Mouse (Mus musculus) frontal cortex, adult (tissue): ENCODE measurements around the gene Hspb1.

Source experiments
- ATAC-seq: cut with Nextera tagmentation; 2 replicates; pipeline ENCODE4 v1.9.2; 2017; ENCODE audit warnings: mild to moderate bottlenecking, moderate library complexity, mixed read lengths; ENCODE audit not compliant: low TSS enrichment

Hspb1 gene

GRCm38 (mm10) chr5:135887675-135888102, at the start of gene Hspb1:
TSS of gene Hspb1 (plus strand) at chr5:135887919.
- no peak for ATAC-seq

DNA sequence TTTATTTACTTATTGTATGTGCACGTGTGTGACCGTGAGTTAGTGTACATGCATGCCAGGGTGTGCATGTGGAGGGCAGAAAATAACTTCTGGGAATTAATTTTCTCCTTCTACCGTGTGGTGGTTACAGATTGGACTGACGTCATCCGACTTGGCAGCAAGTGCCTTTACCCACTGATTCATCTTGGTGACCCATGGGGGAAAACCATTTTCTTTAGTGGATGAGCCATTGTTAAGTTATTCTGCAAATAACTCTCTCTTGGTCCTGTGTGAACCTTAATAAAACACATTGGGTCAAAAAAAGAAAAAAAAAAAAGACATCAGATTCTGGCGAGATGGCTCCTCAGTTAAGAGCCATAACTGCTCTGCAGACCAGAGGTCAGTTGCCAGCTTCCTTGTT, 46.1 kb upstream of the Hspb1 start:
- ATAC-seq, result no peak

- no peak for ATAC-seq
These were observed 44.3 kb upstream of the Hspb1 start for GRCm38 (mm10) chr5:135843418-135843817.

DNA sequence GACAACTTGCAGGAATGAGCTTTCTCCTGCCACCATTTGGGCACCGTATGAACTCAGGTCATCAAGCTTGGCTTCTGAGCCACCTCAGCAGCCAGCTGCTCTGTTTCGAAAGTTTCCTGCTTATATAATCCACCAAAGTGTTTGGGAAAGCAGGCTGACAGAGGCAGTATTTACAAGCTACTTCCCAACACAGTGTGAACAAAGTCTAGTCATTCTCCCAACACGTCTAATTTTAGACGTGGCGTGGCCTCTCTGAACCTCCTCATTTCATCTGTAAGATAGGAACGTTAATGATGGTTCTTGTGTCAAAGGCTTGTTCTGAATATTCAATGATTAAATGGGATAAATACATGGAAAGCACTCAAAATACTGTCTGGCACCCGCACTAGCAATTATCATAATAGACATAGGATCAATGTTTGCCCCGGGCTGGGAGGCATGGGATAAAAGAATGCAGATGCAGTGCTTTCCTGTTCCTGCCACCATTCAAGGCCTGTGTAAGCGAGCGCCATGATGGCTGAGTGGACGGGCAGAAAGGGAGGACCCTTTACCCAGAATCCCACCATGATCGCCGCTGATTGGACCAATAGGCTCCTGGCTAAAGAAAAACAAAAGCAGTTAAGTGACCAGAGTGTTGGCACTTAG, 41.9 kb upstream of the Hspb1 start:
- peak; percentile 59; the same call in 1 of the 2 replicates for ATAC-seq

- no peak for ATAC-seq
These were observed 40.3 kb upstream of the Hspb1 start for GRCm38 (mm10) chr5:135847460-135847859.

DNA sequence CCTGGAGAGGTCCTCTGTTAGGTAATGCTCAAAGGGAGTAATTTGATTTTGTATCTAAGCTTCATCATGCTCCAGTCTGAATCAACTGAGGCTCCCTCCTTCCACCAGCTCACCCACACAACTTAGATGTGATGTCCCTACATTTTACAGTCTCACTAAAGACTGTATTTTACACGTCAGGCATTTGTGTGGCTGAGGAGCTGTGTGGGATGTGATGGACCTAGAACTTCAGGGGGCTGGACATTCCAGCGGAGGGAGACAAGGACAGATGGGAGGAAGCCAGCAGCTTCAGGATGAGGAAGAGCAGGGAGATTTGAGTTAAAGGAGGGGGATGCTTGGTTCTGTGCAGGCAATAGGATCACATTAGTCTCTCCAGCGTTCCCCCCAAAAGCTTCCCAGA, 39.8 kb upstream of the Hspb1 start:
- ATAC-seq, result peak; percentile 49; the same call in 1 of the 2 replicates

- peak; percentile 47 for ATAC-seq
These were observed 36.7 kb upstream of the Hspb1 start for GRCm38 (mm10) chr5:135851024-135851423.

DNA sequence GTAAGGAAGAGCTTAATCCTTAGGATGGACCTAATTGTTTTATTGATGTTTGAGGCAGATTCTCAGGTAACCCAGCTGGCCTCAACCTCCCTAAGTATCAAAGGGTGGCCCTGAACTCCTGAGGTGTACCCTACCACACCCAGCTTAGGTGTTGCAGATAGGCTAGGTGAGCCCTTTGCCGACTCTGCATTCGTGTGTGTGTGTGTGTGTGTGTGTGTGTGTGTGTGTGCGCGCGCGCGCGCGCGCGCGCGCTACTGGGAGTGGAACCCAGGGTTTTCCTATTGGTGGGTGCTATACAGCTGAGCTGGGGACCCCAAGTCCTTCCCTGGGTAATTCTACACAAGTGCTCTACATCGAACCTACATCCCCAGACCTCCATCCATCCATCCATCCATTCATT, 36.2 kb upstream of the Hspb1 start:
- ATAC-seq, result no peak

DNA sequence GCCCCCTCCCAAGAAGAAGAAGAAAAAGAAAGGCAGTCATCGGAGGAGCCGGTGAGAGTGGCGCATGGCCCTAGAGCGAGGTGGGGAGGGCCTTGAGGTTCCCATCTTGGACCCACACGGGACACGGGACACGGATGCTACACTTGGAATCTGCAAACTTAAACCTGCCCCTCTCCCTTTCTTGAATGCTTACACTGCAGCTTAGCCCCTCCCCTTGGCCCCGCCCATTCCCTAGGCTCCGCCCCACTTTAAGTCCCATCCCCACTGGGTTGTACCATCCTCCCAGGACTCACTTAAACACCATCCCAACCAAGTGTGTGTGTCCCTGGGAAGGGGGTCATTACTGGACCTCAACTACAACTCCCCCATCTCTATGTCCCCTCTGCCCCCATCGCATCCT, 35.3 kb upstream of the Hspb1 start:
- no peak for ATAC-seq

DNA sequence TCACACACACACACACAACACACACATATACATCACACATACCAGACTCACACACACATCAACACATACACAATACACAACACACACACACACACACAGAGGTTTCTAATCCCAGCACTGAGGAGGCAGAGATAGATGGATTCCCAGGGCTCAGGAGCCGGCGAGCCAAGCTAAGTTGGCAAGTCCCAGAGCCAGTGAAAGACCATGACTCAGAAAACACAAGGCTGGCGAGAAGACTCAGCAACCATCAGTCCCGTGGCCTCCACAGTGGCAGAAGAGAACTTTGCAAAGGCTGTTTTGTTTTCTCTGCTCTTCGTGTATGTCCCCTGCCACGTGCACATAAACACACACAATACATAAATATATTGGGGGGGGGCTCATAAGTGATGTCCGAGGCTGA, 34.0 kb upstream of the Hspb1 start:
- peak; percentile 28; the same call in 1 of the 2 replicates for ATAC-seq

DNA sequence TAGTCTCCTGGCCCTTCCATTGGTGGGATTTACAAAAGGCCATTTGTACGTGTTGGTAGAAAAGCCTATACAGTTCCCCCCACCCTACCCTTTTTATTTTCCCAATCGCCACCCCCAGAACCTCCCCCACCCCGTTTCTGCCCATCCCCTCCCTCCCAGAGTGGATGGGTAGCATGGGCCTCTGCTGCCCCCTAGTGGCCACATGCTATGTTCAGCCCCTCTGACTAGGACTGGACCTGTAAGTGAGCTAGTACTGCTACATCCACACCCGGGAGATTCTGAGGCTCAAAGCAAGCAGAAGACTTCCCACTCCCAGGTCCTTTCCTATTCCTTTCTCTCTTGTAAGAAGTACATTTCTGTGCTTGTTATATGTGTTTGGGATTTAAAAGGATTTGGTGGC, 32.6 kb upstream of the Hspb1 start:
- ATAC-seq, result peak; percentile 53

GRCm38 (mm10) chr5:135866662-135867061, 21.1 kb upstream of the Hspb1 start:
- ATAC-seq, result no peak

GRCm38 (mm10) chr5:135867637-135868593, 19.8 kb upstream of the Hspb1 start:
- ATAC-seq, result peak; percentile 68

GRCm38 (mm10) chr5:135868653-135869052, 19.1 kb upstream of the Hspb1 start:
- ATAC-seq, result 0 out of 2 replicates have a peak, but pooled peaks have one; percentile 2

- no peak for ATAC-seq
These were observed 17.9 kb upstream of the Hspb1 start for GRCm38 (mm10) chr5:135869661-135870423.

DNA sequence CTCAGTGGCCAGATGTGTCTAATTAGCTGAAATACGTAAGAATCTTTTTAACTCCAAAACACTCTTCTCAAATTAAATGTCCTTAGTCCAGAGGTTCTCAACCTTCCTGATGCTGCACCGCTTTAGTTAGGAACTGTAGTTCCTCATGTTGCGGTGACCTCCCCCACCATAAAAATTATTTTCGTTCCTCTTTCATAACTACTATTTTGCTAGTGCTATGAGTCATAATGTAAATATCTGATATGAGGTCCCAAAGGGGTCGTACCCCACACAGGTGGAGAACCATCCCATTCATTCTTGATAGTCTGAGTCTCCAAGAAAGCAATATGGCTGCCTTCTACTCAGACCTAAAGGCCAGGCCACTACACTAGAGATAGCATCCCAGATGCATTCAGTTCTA, 17.2 kb upstream of the Hspb1 start:
- ATAC-seq, result no peak

DNA sequence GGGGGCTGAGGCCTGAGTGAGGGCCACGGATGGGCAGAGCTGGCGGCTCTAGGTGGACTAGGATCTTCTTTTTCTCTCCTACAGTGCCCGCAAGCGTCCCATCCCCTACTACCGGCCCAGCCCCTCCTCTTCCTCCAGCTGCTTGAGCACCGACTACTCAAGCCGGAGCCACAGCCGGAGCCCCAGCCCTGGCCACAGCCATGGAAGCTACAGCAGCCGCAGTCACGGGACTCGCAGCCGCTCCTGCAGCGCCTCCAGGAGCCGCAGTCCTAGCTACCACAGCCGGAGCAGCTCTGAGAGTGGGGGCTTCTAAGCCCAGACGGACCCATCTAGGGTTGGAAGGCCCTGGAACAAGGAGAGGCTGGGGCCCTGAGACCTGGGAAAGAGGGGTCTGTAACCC, 14.7 kb upstream of the Hspb1 start:
- no peak for ATAC-seq

- no peak for ATAC-seq
These were observed 14.0 kb upstream of the Hspb1 start for GRCm38 (mm10) chr5:135873753-135874152.

- peak; percentile 56 for ATAC-seq
These were observed 10.5 kb upstream of the Hspb1 start for GRCm38 (mm10) chr5:135877180-135877579.

DNA sequence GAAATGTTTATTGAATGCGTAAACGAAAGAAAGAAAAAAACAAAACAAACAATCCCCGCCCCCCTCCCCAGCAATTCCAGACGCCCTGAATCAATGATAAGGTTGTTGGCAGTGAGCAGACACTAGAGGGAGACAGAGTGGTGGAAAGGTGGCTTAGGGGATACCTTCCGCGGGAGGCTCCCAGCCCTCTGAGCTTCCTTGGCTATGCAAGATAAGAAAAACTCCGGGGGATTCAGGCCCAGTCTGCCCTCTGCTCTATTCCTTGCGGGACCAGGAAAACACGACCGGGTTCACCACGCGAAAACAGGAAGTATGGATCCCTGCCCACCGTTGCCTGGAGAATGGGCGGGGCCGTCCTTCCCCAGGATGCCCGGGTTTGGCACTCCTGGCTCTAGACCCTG, 9.9 kb upstream of the Hspb1 start:
- peak; percentile 73 for ATAC-seq

- peak; percentile 31; the same call in 1 of the 2 replicates for ATAC-seq
These were observed 8.1 kb upstream of the Hspb1 start for GRCm38 (mm10) chr5:135879449-135880158.
